Mouse (Mus musculus) stomach, embryonic 14.5 days (tissue): Measurements from ENCODE around the gene Cdpf1. TPM values are rescaled to one million over a fixed set of nuclear protein-coding genes. Genes with fewer than 3 reads are reported as not detected.

ENCODE experiments used
- ATAC-seq: fragments of 200-750 bp; cut with Nextera tagmentation; 2 replicates; pipeline ENCODE4 v1.8.0; 2017; ENCODE audit warnings: low read depth, moderate TSS enrichment; ENCODE audit not compliant: insufficient number of reproducible peaks, insufficient read depth, low FRiP score
- H3K27ac ChIP-seq: fragments of 300-500 bp; sonication (generic); 2 replicates; pipeline ENCODE4 v1.5.1; 2014; ENCODE audit warnings: mild to moderate bottlenecking, low read length, moderate library complexity, mixed read lengths
- H3K27me3 ChIP-seq: fragments of 300-500 bp; sonication (generic); 2 replicates; pipeline ENCODE4 v1.6.1; 2014; ENCODE audit warnings: low read length, control low read depth, mixed read lengths; ENCODE audit not compliant: control insufficient read depth, insufficient read depth
- H3K36me3 ChIP-seq: fragments of 300-500 bp; sonication (generic); 2 replicates; pipeline ENCODE4 v1.6.1; 2014; ENCODE audit warnings: mild to moderate bottlenecking, control low read depth, low read length, moderate library complexity, mixed read lengths; ENCODE audit not compliant: control insufficient read depth, insufficient read depth
- H3K4me1 ChIP-seq: fragments of 300-500 bp; sonication (generic); 2 replicates; pipeline ENCODE4 v1.6.1; 2014; ENCODE audit warnings: low read length, control low read depth, mixed read lengths; ENCODE audit not compliant: control insufficient read depth, insufficient read depth
- H3K4me2 ChIP-seq: fragments of 300-500 bp; sonication (generic); replicated peaks from 2 replicates; pipeline ENCODE4 v1.6.1; 2014; ENCODE audit warnings: low read depth, low read length, control low read depth
- H3K4me3 ChIP-seq: fragments of 300-500 bp; sonication (generic); 2 replicates; pipeline ENCODE4 v1.5.1; 2014; ENCODE audit warnings: low read depth, low read length, control low read depth
- H3K9ac ChIP-seq: fragments of 300-500 bp; sonication (generic); replicated peaks from 2 replicates; pipeline ENCODE4 v1.6.1; 2014; ENCODE audit warnings: low read depth, mild to moderate bottlenecking, control low read depth, low read length, moderate library complexity, mixed read lengths
- H3K9me3 ChIP-seq: fragments of 300-500 bp; sonication (generic); 2 replicates; pipeline ENCODE4 v1.6.1; 2016; ENCODE audit warnings: low read depth, low read length, control low read depth; ENCODE audit not compliant: control insufficient read depth
- WGBS: fragments of 180-500 bp; shearing (Covaris S2); extraction: QIAGEN DNeasy Blood & Tissue Kit; methylation state at CpG from one replicate; pipeline ENCODE4 v1.1.7; 2014; 5-methylcytosine and 5-hydroxymethylcytosine counted together
- polyA plus RNA-seq: library from polyadenylated mRNA; unstranded; fragments of >200 nt; fragmentation: Nextera tagmentation; extraction: Ambion mirVana; gene quantifications from 2 replicates; pipeline ENCODE4 v1.2.1, GENCODE M21; 2014

Cdpf1 gene
- polyA plus RNA-seq, 1 experiment from 2014 or later, result 27.1 TPM

GRCm38 (mm10) chr15:85766677-85767076, 44.8 kb downstream of the Cdpf1 start:
- no peak for ATAC-seq
- Histone ChIP-seq H3K36me3 (no peaks in the 10 kb centered on the region), H3K9me3 (no peaks in the 10 kb centered on the region), H3K4me1 (no peaks in the 10 kb centered on the region), H3K27me3 (no peaks in the 10 kb centered on the region), H3K4me2 (no peak overlapping the region), H3K9ac (no peak overlapping the region), H3K27ac (no peak overlapping the region), H3K4me3 (no peak overlapping the region)
- WGBS, result 86% methylated on average over 5 of the region's 5 CpGs

- Histone ChIP-seq H3K27me3 (no peaks in the 10 kb centered on the region), H3K27ac (no peak overlapping the region), H3K9me3 (no peaks in the 10 kb centered on the region), H3K36me3 (no peaks in the 10 kb centered on the region), H3K4me1 (no peaks in the 10 kb centered on the region), H3K4me3 (no peak overlapping the region), H3K9ac (no peak overlapping the region), H3K4me2 (no peak overlapping the region)
- WGBS, result 37% methylated on average over 3 of the region's 3 CpGs
- ATAC-seq, result no peak
Measured at GRCm38 (mm10) chr15:85765022-85765421, 46.5 kb downstream of the Cdpf1 start.

GRCm38 (mm10) chr15:85762761-85763160, 48.7 kb downstream of the Cdpf1 start:
- 79% methylated on average over 4 of the region's 4 CpGs for WGBS
- Histone ChIP-seq H3K4me3 (no peak overlapping the region), H3K36me3 (no peaks in the 10 kb centered on the region), H3K27me3 (no peaks in the 10 kb centered on the region), H3K4me1 (no peaks in the 10 kb centered on the region), H3K27ac (no peak overlapping the region), H3K9ac (no peak overlapping the region), H3K9me3 (0 out of 2 replicates have a peak, but pooled peaks cover 6% of the 10 kb centered on the region), H3K4me2 (no peak overlapping the region)
- ATAC-seq, result no peak

- Histone ChIP-seq H3K9me3 (0 out of 2 replicates have a peak, but pooled peaks cover 9% of the 10 kb centered on the region), H3K4me2 (no peak overlapping the region), H3K27ac (no peak overlapping the region), H3K4me3 (no peak overlapping the region), H3K36me3 (no peaks in the 10 kb centered on the region), H3K9ac (no peak overlapping the region), H3K27me3 (no peaks in the 10 kb centered on the region), H3K4me1 (no peaks in the 10 kb centered on the region)
- ATAC-seq, result no peak
- WGBS, result 93% methylated on average over 3 of the region's 3 CpGs
Measured at GRCm38 (mm10) chr15:85757768-85758167, 53.7 kb downstream of the Cdpf1 start.

Other genes with a start within 250 kb of the Cdpf1 start
- 0.75 and 2.5 TPM in 2 replicates for gene Wnt7b, start 229.2 kb downstream of the Cdpf1 start, polyA plus RNA-seq
- gene Ppara, start 76.7 kb downstream of the Cdpf1 start, polyA plus RNA-seq, result 2.2 and 3.1 TPM in 2 replicates
- gene Pkdrej, start 10.0 kb upstream of the Cdpf1 start, polyA plus RNA-seq, result 0.20 and 0.24 TPM in 2 replicates
- gene Ttc38, start 20.6 kb upstream of the Cdpf1 start, polyA plus RNA-seq, result 6.7 and 8.0 TPM in 2 replicates
- 24.6 and 24.9 TPM in 2 replicates for gene Gtse1, start 48.0 kb upstream of the Cdpf1 start, polyA plus RNA-seq
- 38.6 and 41.9 TPM in 2 replicates for gene Trmu, start 67.6 kb upstream of the Cdpf1 start, polyA plus RNA-seq
- 6.8 and 7.8 TPM in 2 replicates for gene Celsr1, start 222.1 kb upstream of the Cdpf1 start, polyA plus RNA-seq
- 7.2 and 7.6 TPM in 2 replicates for gene Gramd4, start 246.0 kb upstream of the Cdpf1 start, polyA plus RNA-seq